Mouse (Mus musculus) testis, adult 2 months (tissue): ENCODE measurements around the gene Khsrp.

Experiments used
- CTCF ChIP-seq: fragments of 200-500 bp; IDR thresholded peaks from 2 replicates; pipeline ENCODE4 v1.5.1; 2012; ENCODE audit warnings: low read depth, mild to moderate bottlenecking, inconsistent platforms, low read length, moderate library complexity; ENCODE audit not compliant: control insufficient read depth, insufficient read depth, insufficient replicate concordance
- POLR2A ChIP-seq: fragments of 200-500 bp; IDR thresholded peaks from 2 replicates; pipeline ENCODE4 v1.6.1; 2012; ENCODE audit warnings: low read depth, mild to moderate bottlenecking, inconsistent platforms, low read length, moderate library complexity; ENCODE audit not compliant: control insufficient read depth

GRCm38 (mm10) chr17:57059486-57059977 is 28.2 kb upstream of the Khsrp start, which contains the start of gene Slc25a23:
- no peak for TF ChIP-seq CTCF
- TF ChIP-seq POLR2A, result no peak
